Mouse (Mus musculus) embryonic fibroblast, embryonic 13.5 days (primary cell): ENCODE measurements around the gene Ms4a4d.

Experiments
- CTCF ChIP-seq: IDR thresholded peaks from 2 replicates; pipeline ENCODE4 v1.5.1; 2011; ENCODE audit warnings: mild to moderate bottlenecking, control low read depth, low read length, moderate library complexity, borderline replicate concordance; ENCODE audit not compliant: insufficient read depth
- POLR2A ChIP-seq: IDR thresholded peaks from 2 replicates; pipeline ENCODE4 v1.6.1; 2011; ENCODE audit warnings: low read depth, mild to moderate bottlenecking, control low read depth, low read length, moderate library complexity

DNA sequence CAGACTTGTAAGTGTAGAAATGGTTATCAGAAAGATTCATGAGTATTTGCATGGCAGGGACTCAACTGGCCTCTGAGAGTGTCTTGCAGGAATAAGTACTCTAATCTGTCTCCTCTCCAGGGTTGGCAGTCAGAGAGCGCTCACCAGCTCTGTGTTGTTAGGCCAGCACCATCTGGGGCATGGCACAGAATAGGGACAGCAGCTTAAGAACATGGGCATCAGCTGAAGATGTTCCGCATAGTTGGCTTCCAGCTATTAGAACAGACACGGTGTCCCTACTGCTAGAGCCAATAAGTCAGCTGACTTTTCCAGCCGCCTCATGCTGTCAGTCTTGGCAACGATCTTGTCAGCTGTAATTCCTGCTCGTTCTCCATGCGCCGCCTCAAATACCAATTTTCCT lies 38.4 kb downstream of the Ms4a4d start:
- TF ChIP-seq POLR2A (no peak), CTCF (no peak)
